Mouse (Mus musculus): ENCODE results near the gene Caskin1. TPM values are rescaled to one million over a fixed set of nuclear protein-coding genes. Genes with fewer than 3 reads are reported as not detected.

The Caskin1 gene
- polyA plus RNA-seq, 1 experiment from 2014 or later, result 0.56 TPM

DNA sequence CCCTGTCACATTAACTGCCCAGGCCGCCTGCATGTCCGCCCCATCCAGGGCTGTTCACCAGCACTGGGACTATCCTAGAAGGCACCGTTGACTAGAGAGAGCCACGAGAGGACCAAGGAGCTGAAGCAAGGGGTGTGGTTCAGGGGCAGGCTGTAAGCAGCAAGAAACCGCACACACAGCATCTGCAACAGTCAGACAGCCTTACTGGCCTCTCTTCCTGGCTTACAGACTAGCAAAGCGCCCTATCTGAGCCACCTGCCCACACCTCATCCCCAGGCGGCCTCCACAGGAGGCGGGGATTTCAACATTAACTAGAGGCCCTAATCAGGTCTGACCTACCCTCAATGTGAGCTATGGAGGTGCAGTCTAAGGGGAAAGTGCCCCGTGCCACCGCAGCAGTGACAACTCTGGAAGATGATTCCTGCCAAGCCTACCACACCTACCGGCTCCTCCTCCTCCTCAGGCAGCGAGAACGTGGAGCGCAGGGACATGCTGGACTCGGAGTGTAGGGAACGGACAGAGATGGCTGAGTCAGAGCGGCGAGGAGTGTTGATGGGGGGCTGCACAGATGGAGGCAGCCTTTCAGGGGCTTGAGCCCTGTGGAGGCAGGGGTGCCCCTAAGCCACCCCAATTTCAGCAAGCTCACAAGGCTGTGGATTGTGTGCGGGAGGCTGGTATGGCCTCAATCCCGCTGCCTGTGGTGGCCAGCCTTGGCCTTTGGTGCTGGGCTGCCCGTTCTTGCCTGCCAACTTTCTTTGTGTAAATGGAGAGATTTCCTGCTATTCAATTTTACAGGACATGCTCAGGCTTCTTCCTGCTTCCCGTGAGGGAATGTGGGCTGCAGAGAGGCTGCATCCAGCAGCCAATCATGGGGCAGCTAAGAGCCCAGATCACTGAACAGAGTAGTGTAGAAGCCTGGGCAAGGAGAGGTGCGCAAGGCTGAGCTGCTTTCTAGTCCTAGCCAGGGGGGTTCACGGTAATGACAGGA lies 26.2 kb downstream of the Caskin1 start:
- H3K4me2 ChIP-seq, result no peak overlapping the region
- no peaks in the 10 kb centered on the region for H3K9me3 ChIP-seq (ENCODE audit: control insufficient read depth, low read length)
- WGBS, result 85% methylated on average over 24 of the region's 24 CpGs
- no peaks in the 10 kb centered on the region for H3K27me3 ChIP-seq (replicated peaks; ENCODE audit: control insufficient read depth, insufficient read depth, low read length)
- DNase-seq (ENCODE audit: low spot score) (no peak), ATAC-seq (replicated peaks; ENCODE audit: low FRiP score) (peak; percentile 53)
- H3K36me3 ChIP-seq (ENCODE audit: control insufficient read depth, insufficient read depth, low read length), result peaks cover 39% of the 10 kb centered on the region
- no peak overlapping the region for H3K4me3 ChIP-seq (ENCODE audit: low read depth, low read length)
- no peaks in the 10 kb centered on the region for H3K4me1 ChIP-seq (replicated peaks; ENCODE audit: control insufficient read depth, insufficient read depth, low read length)
- no peak overlapping the region for H3K27ac ChIP-seq (ENCODE audit: low read depth, low read length)
- H3K9ac ChIP-seq (ENCODE audit: low read depth, low read length), result no peak overlapping the region

DNA sequence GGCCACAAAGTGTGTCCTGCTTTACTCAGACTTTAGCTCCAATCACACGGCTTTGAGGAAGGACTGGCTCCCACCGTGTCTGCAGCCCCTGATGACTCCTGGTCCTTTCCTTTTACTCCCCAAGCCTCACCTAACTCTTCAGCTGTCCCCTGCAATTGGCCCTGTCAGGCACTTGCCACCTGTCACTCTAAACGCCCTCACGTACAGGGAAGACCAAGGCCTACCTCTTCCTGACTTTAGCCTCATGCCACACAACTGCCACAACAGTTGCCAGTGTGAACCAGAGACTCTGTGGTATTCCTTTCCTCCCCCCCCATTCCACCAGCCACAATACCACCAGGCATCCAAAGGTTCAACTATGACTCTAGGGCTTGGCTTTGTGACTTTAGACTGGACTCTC lies 32.0 kb downstream of the Caskin1 start:
- ATAC-seq (replicated peaks; ENCODE audit: low FRiP score), result no peak
- H3K4me3 ChIP-seq (ENCODE audit: low read depth, low read length), result no peak overlapping the region
- WGBS, result 83% methylated on average over 4 of the region's 4 CpGs

DNA sequence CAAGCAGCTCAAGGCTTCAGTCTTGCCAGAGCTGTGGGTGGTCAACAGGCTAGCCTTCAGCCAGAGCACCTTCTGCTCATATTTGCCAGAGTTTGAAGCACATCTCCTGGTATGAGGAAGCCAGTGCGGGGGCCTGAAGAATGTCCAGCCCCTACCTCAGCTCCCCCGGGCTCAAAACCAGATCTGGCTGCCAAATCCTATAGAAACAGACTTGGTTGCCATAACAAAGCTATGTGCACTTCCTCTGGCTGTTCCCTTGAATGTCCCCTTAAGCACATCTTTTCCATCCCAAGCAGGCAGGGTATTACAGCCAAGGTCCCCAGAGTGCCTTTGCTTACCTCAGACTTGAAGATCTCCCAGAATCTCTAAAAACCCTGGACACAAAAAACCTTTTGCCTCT lies 36.3 kb downstream of the Caskin1 start:
- Histone ChIP-seq H3K36me3 (ENCODE audit: control insufficient read depth, insufficient read depth, low read length) (peaks cover 10% of the 10 kb centered on the region), H3K27me3 (replicated peaks; ENCODE audit: control insufficient read depth, insufficient read depth, low read length) (no peaks in the 10 kb centered on the region), H3K9me3 (ENCODE audit: control insufficient read depth, low read length) (no peaks in the 10 kb centered on the region), H3K9ac (ENCODE audit: low read depth, low read length) (no peak overlapping the region), H3K4me1 (replicated peaks; ENCODE audit: control insufficient read depth, insufficient read depth, low read length) (peaks cover 13% of the 10 kb centered on the region), H3K4me3 (ENCODE audit: low read depth, low read length) (no peak overlapping the region), H3K4me2 (no peak overlapping the region), H3K27ac (ENCODE audit: low read depth, low read length) (no peak overlapping the region)
- ATAC-seq (replicated peaks; ENCODE audit: low FRiP score), result no peak
- 89% methylated on average over 2 of the region's 2 CpGs for WGBS
- DNase-seq (ENCODE audit: low spot score), result no peak

More for the DNA sequence above, 32.0 kb downstream of the Caskin1 start:
- peaks cover 20% of the 10 kb centered on the region for H3K36me3 ChIP-seq (ENCODE audit: control insufficient read depth, insufficient read depth, low read length)
- H3K9me3 ChIP-seq (ENCODE audit: control insufficient read depth, low read length), result no peaks in the 10 kb centered on the region
- H3K27me3 ChIP-seq (replicated peaks; ENCODE audit: control insufficient read depth, insufficient read depth, low read length), result no peaks in the 10 kb centered on the region
- no peak for DNase-seq (ENCODE audit: low spot score)
- no peak overlapping the region for H3K4me2 ChIP-seq
- no peak overlapping the region for H3K27ac ChIP-seq (ENCODE audit: low read depth, low read length)
- no peak overlapping the region for H3K9ac ChIP-seq (ENCODE audit: low read depth, low read length)
- no peaks in the 10 kb centered on the region for H3K4me1 ChIP-seq (replicated peaks; ENCODE audit: control insufficient read depth, insufficient read depth, low read length)

DNA sequence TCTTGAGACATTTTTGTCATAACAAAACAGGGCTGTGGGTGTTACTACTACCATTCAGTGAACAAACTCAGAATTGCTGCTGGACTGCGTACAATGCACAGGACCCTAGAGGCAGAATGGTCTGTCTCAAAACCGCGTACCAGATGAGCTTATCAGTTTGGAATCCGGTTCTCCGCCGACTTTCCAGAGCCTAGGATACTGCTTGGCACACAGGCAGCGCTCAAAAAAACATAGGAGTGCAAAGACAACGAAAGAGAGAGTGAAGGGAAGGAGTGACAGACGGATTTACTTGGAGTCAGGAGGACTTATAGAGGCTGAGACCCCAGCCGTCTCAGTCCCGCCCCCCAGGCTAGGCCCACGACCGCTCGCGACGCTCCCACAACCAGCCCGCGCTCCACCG lies 38.9 kb downstream of the Caskin1 start:
- Histone ChIP-seq H3K4me3 (ENCODE audit: low read depth, low read length) (peak overlapping the region; percentile 91), H3K27ac (ENCODE audit: low read depth, low read length) (peak overlapping the region; percentile 42; the same call in 1 of the 2 replicates), H3K9me3 (ENCODE audit: control insufficient read depth, low read length) (no peaks in the 10 kb centered on the region), H3K9ac (ENCODE audit: low read depth, low read length) (peak overlapping the region; percentile 72), H3K4me1 (replicated peaks; ENCODE audit: control insufficient read depth, insufficient read depth, low read length) (peaks cover 21% of the 10 kb centered on the region), H3K27me3 (replicated peaks; ENCODE audit: control insufficient read depth, insufficient read depth, low read length) (no peaks in the 10 kb centered on the region), H3K4me2 (peak overlapping the region; percentile 79), H3K36me3 (ENCODE audit: control insufficient read depth, insufficient read depth, low read length) (peaks cover 10% of the 10 kb centered on the region)
- WGBS, result under 1% methylated on average over 19 of the region's 19 CpGs
- ATAC-seq (replicated peaks; ENCODE audit: low FRiP score) (no peak; the same call in 1 of the 2 replicates), DNase-seq (ENCODE audit: low spot score) (no peak)

DNA sequence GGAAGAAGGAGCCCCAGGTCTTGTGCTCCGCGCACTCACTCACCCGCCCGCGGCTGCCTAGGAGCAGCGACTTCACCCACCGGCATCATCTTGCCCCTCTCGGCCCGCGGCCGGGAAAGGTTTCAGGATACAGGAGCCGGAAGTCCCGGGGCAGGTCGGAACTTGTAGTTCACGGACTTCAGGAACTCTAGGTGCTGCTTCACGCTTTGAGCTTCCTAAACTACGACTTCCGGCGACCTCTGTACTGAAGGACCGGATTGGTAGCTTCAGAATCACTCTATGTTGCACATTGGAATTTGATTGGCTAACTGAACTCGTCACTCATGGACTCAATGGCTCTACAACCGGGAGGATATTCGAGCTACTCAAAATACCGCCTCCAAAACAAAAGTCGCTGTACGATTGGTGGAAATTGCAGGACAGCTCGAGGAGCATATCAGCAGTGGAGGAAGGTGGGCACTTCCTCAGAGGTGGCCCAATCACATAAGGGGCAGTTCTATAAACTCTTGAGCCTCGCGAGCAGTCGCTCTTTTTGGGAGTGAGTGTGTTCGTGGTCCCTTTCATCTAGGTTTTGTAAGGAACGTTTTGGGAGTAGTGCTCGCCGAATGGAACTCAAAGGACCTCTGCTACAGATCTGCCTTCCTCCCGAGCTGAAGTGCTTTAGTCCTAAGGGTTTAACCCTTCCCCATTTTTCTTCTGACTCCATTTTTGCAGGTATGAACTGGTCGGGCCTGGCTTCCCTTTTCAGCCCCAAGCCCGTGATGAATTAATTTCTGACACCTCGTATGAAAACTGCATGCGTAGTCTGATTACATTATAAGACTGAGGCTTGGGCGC lies 39.5 kb downstream of the Caskin1 start, which contains the start of gene Traf7:
Gene Traf7 (minus strand): TSS at position 216 of the 837 bp plus-strand sequence.
- ATAC-seq (replicated peaks; ENCODE audit: low FRiP score), result peak; percentile 93
- Histone ChIP-seq H3K9ac (ENCODE audit: low read depth, low read length) (peak within 1 kb of the TSS; percentile 95), H3K4me3 (ENCODE audit: low read depth, low read length) (peak within 1 kb of the TSS; percentile 91), H3K4me1 (replicated peaks; ENCODE audit: control insufficient read depth, insufficient read depth, low read length) (peaks cover 24% of the 10 kb centered on the region), H3K27me3 (replicated peaks; ENCODE audit: control insufficient read depth, insufficient read depth, low read length) (no peaks in the 10 kb centered on the region), H3K36me3 (ENCODE audit: control insufficient read depth, insufficient read depth, low read length) (peaks cover 10% of the 10 kb centered on the region), H3K27ac (ENCODE audit: low read depth, low read length) (peak within 1 kb of the TSS; percentile 97), H3K4me2 (peak within 1 kb of the TSS; percentile 94), H3K9me3 (ENCODE audit: control insufficient read depth, low read length) (no peaks in the 10 kb centered on the region)
- under 1% methylated on average over 40 of the region's 40 CpGs for WGBS
- peak; percentile 88 for DNase-seq (ENCODE audit: low spot score)

DNA sequence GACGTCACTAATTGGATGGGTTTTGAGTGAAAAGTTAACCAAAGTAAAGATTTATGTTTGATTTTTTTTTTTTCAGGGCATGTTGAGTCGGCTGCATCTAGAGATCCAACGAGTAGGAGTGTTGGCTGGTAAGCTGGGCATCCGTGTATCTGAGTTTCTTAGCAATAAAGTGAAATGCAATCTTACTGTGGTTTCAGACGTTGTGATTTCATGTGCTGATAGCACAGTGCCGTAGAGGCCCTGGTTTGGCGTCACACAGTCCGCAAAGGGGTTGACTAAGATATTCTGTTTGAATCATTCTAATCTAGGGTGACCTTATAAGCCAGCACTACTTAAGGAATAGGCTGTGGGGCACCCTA lies 40.1 kb downstream of the Caskin1 start:
- WGBS, result 0% methylated on average over 8 of the region's 8 CpGs
- ATAC-seq (replicated peaks; ENCODE audit: low FRiP score), result no peak
- no peak for DNase-seq (ENCODE audit: low spot score)
- Histone ChIP-seq H3K4me1 (replicated peaks; ENCODE audit: control insufficient read depth, insufficient read depth, low read length) (peaks cover 29% of the 10 kb centered on the region), H3K9ac (ENCODE audit: low read depth, low read length) (peak overlapping the region; percentile 95), H3K4me3 (ENCODE audit: low read depth, low read length) (peak overlapping the region; percentile 91), H3K9me3 (ENCODE audit: control insufficient read depth, low read length) (no peaks in the 10 kb centered on the region), H3K27ac (ENCODE audit: low read depth, low read length) (peak overlapping the region; percentile 97), H3K36me3 (ENCODE audit: control insufficient read depth, insufficient read depth, low read length) (peaks cover 10% of the 10 kb centered on the region), H3K27me3 (replicated peaks; ENCODE audit: control insufficient read depth, insufficient read depth, low read length) (no peaks in the 10 kb centered on the region), H3K4me2 (peak overlapping the region; percentile 94)

DNA sequence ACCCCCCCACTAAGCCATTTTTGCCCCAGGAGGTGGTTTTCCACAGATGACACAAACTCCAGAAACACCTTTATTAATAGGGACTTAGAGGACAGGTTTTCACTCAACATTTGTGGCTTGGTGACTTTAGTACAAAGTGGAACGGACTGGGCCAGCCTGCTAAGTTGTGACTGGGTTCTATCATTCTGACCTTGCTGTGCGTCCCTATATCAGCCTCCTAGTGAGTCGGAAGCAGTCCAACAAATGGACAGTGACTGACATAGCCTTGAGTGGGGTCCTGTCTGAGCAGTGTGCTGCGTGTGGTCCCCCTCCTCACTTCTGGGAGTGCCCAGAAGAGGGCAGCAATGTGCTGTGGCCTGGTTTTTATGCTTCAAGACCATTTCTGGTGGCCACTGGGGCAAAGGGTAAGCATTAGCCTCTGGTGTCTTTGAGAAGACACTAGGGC lies 40.6 kb downstream of the Caskin1 start:
- ATAC-seq (replicated peaks; ENCODE audit: low FRiP score) (no peak), DNase-seq (ENCODE audit: low spot score) (peak; percentile 65)
- H3K4me1 ChIP-seq (replicated peaks; ENCODE audit: control insufficient read depth, insufficient read depth, low read length), result peaks cover 29% of the 10 kb centered on the region
- no peaks in the 10 kb centered on the region for H3K27me3 ChIP-seq (replicated peaks; ENCODE audit: control insufficient read depth, insufficient read depth, low read length)
- peak overlapping the region; percentile 95 for H3K9ac ChIP-seq (ENCODE audit: low read depth, low read length)
- no peaks in the 10 kb centered on the region for H3K9me3 ChIP-seq (ENCODE audit: control insufficient read depth, low read length)
- H3K36me3 ChIP-seq (ENCODE audit: control insufficient read depth, insufficient read depth, low read length), result peaks cover 10% of the 10 kb centered on the region
- peak overlapping the region; percentile 91 for H3K4me3 ChIP-seq (ENCODE audit: low read depth, low read length)
- H3K4me2 ChIP-seq, result peak overlapping the region; percentile 94
- WGBS, result under 1% methylated on average over 4 of the region's 4 CpGs
- peak overlapping the region; percentile 97 for H3K27ac ChIP-seq (ENCODE audit: low read depth, low read length)

DNA sequence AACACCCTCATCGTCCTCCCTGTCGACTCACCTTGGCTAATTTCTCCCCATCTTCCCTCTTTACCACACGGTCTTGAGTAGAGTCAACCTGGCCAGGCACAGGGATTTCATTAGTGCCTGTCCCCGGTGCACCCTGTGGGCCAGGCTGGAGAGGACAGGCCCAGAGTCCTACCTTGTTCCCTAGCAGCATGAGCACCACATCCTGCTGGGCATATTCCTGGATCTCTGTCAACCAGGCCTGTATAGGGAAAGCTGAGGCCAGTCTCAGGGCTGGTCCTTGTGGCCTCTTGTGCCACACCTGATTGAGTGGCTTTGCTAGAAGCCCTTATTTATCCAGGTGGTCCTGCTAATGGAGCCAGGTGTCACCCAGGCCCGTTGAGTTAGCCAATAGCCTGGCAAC lies 41.5 kb downstream of the Caskin1 start:
- 15% methylated on average over 5 of the region's 5 CpGs for WGBS
- Histone ChIP-seq H3K27ac (ENCODE audit: low read depth, low read length) (peak overlapping the region; percentile 97), H3K4me2 (peak overlapping the region; percentile 94), H3K9me3 (ENCODE audit: control insufficient read depth, low read length) (no peaks in the 10 kb centered on the region), H3K4me1 (replicated peaks; ENCODE audit: control insufficient read depth, insufficient read depth, low read length) (peaks cover 29% of the 10 kb centered on the region), H3K9ac (ENCODE audit: low read depth, low read length) (peak overlapping the region; percentile 95), H3K4me3 (ENCODE audit: low read depth, low read length) (peak overlapping the region; percentile 91), H3K27me3 (replicated peaks; ENCODE audit: control insufficient read depth, insufficient read depth, low read length) (no peaks in the 10 kb centered on the region), H3K36me3 (ENCODE audit: control insufficient read depth, insufficient read depth, low read length) (peaks cover 10% of the 10 kb centered on the region)
- ATAC-seq (replicated peaks; ENCODE audit: low FRiP score) (no peak), DNase-seq (ENCODE audit: low spot score) (no peak)
